In genomic region chr6:82925005-82925404, GRCm38 (mm10) we compare ENCODE assay signal across 16 mouse cellular contexts. TPM values are rescaled to one million over a fixed set of nuclear protein-coding genes. Genes with fewer than 3 reads are reported as not detected.
A peak's percentile ranks its signal among the peaks of the same experiment; 100 is the strongest.
DNase-seq lines count a peak whose midpoint lies in the region; ATAC-seq and TF ChIP-seq lines count a peak whose summit lies in the region.
"Had no signal": no experiment of that assay in that cellular context is flagged by ENCODE, and none has a peak within 500 bp of the region (broad histone marks: within the 10 kb centered on the region; RNA-seq: fewer than 3 reads in every experiment).

No protein-coding gene starts in this region.

- H3K9ac ChIP-seq in kidney, postnatal 0 days (ENCODE audit: low read depth, low read length), result no peak overlapping the region
- H3K9ac ChIP-seq in stomach, postnatal 0 days (ENCODE audit: low read length), result no peak overlapping the region
- H3K9ac ChIP-seq: neural tube, embryonic 12.5 days had no signal

- no peak overlapping the region for H3K4me2 ChIP-seq in kidney, postnatal 0 days (ENCODE audit: low read length)
- H3K4me2 ChIP-seq in stomach, postnatal 0 days (replicated peaks; ENCODE audit: low read depth), result no peak overlapping the region
- H3K4me2 ChIP-seq: neural tube, embryonic 12.5 days had no signal

- WGBS in cerebellum, adult 2 months, result 66% methylated on average over 3 of the region's 3 CpGs
- WGBS in kidney, postnatal 0 days, result 57% methylated on average over 3 of the region's 3 CpGs
- 52% methylated on average over 3 of the region's 3 CpGs for whole genome bisulfite sequencing in stomach, postnatal 0 days

- H3K27me3 ChIP-seq in cerebellum, adult 2 months (ENCODE audit: control insufficient read depth, insufficient read depth, low read length), result no peaks in the 10 kb centered on the region
- no peaks in the 10 kb centered on the region for H3K27me3 ChIP-seq in kidney, postnatal 0 days (ENCODE audit: insufficient read depth, low read length)
- H3K27me3 ChIP-seq in stomach, postnatal 0 days (ENCODE audit: control insufficient read depth, insufficient read depth, low read length), result no peaks in the 10 kb centered on the region
- H3K27me3 ChIP-seq: neural tube, embryonic 12.5 days had no signal

- no peak for DNase-seq in cerebellum, adult 2 months
- no peak for DNase-seq in cerebellum, adult 8-10 months
- DNase-seq in kidney, postnatal 0 days (ENCODE audit: low spot score), result no peak
- DNase-seq in kidney, postnatal 36 days, result no peak
- peak; percentile 39 for DNase-seq in thymus, postnatal 0 days (ENCODE audit: low spot score)
- no peak for DNase-seq in thymus, postnatal 25 days
- no peak for DNase-seq in stomach, postnatal 0 days (ENCODE audit: low spot score)
- DNase-seq in ovary, postnatal 10 days (ENCODE audit: low spot score), result no peak
- DNase-seq: adrenal gland, postnatal 10 days; heart, postnatal 4 days; kidney, adult 11 months; lung, postnatal 10 days; midbrain, embryonic 14.5 days; spleen, adult 18-20 months; thymus, adult 18-20 months had no signal

- H3K4me3 ChIP-seq in cerebellum, adult 2 months (replicated peaks; ENCODE audit: insufficient read depth, low read depth, low read length), result no peak overlapping the region
- no peak overlapping the region for H3K4me3 ChIP-seq in kidney, postnatal 0 days (replicated peaks; ENCODE audit: low read depth, low read length)
- no peak overlapping the region for H3K4me3 ChIP-seq in stomach, postnatal 0 days (ENCODE audit: low read depth, low read length)
- H3K4me3 ChIP-seq: neural tube, embryonic 12.5 days had no signal

- TF ChIP-seq POLR2A in cerebellum, adult 2 months (IDR thresholded peaks at IDR 0.05; ENCODE audit: borderline replicate concordance, insufficient read depth, low read length), result no peak

- peaks cover 15% of the 10 kb centered on the region for H3K4me1 ChIP-seq in cerebellum, adult 2 months (ENCODE audit: control insufficient read depth, insufficient read depth, low read length)
- no peaks in the 10 kb centered on the region for H3K4me1 ChIP-seq in kidney, postnatal 0 days (replicated peaks; ENCODE audit: insufficient read depth, low read length)
- H3K4me1 ChIP-seq in stomach, postnatal 0 days (replicated peaks; ENCODE audit: control insufficient read depth, insufficient read depth), result no peaks in the 10 kb centered on the region
- H3K4me1 ChIP-seq: neural tube, embryonic 12.5 days had no signal

- peak; percentile 37 for TF ChIP-seq CTCF in cerebellum, adult 2 months (IDR thresholded peaks at IDR 0.05; ENCODE audit: borderline replicate concordance, insufficient read depth, low read depth, low read length)
- TF ChIP-seq CTCF in kidney, postnatal 0 days (IDR thresholded peaks at IDR 0.05; ENCODE audit: low read depth), result peak; percentile 38
- peak; percentile 48 for TF ChIP-seq CTCF in stomach, postnatal 0 days (IDR thresholded peaks at IDR 0.05; ENCODE audit: low read depth)

- no peaks in the 10 kb centered on the region for H3K36me3 ChIP-seq in kidney, postnatal 0 days (ENCODE audit: insufficient read depth, low read length)
- H3K36me3 ChIP-seq in stomach, postnatal 0 days (ENCODE audit: control insufficient read depth, insufficient read depth, low read length), result no peaks in the 10 kb centered on the region

- no peaks in the 10 kb centered on the region for H3K9me3 ChIP-seq in kidney, postnatal 0 days (replicated peaks; ENCODE audit: low read length)
- no peaks in the 10 kb centered on the region for H3K9me3 ChIP-seq in stomach, postnatal 0 days (ENCODE audit: control insufficient read depth, low read length)
- H3K9me3 ChIP-seq: neural tube, embryonic 12.5 days had no signal

- H3K27ac ChIP-seq in cerebellum, adult 2 months (ENCODE audit: insufficient read depth, low read length), result no peak overlapping the region
- H3K27ac ChIP-seq in kidney, postnatal 0 days, result no peak overlapping the region
- H3K27ac ChIP-seq in stomach, postnatal 0 days (replicated peaks), result no peak overlapping the region
- H3K27ac ChIP-seq: neural tube, embryonic 12.5 days had no signal

- no peak for ATAC-seq in kidney, postnatal 0 days (replicated peaks; ENCODE audit: low FRiP score, low read depth)
- no peak for ATAC-seq in stomach, postnatal 0 days (ENCODE audit: low FRiP score, low TSS enrichment)

- TF ChIP-seq EP300 in stomach, postnatal 0 days (optimal IDR thresholded peaks at IDR 0.05), result no peak

RNA-seq across cellular contexts. Expression of gene Sema4f, which starts 14.6 kb away (rescaled TPM):
- polyA plus RNA-seq in cerebellum, adult 2 months (2012; rRNA removed), result 44.7 and 52.5 TPM in 2 replicates
- polyA plus RNA-seq in kidney, postnatal 0 days (2015; fragmentation: Nextera tagmentation; extraction: Ambion mirVana), result 0.41 and 0.50 TPM in 2 replicates
- 1.3 and 1.4 TPM in 2 replicates for polyA plus RNA-seq in thymus, postnatal 0 days (2015; fragmentation: Nextera tagmentation; extraction: Ambion mirVana)
- polyA plus RNA-seq in stomach, postnatal 0 days (2015; fragmentation: Nextera tagmentation; extraction: Ambion mirVana), result 0.58 and 0.67 TPM in 2 replicates

RNA-seq across cellular contexts. Expression of gene M1ap, which starts 21.7 kb away (rescaled TPM):
- 0.11 and 0.21 TPM in 2 replicates for polyA plus RNA-seq in cerebellum, adult 2 months (2012; rRNA removed)
- 0.32 and 0.34 TPM in 2 replicates for polyA plus RNA-seq in kidney, postnatal 0 days (2015; fragmentation: Nextera tagmentation; extraction: Ambion mirVana)
- 0.81 and 1.5 TPM in 2 replicates for polyA plus RNA-seq in thymus, postnatal 0 days (2015; fragmentation: Nextera tagmentation; extraction: Ambion mirVana)
- polyA plus RNA-seq in stomach, postnatal 0 days (2015; fragmentation: Nextera tagmentation; extraction: Ambion mirVana), result 0.08 and 0.28 TPM in 2 replicates
- polyA plus RNA-seq: neural tube, embryonic 12.5 days had no signal

Comparison
In these comparisons a context has a peak if more than half of its experiments do, and no peak if none do; other contexts are left out.
1. RNA of gene Sema4f, which starts 14.6 kb away (polyA plus RNA-seq): 44.7 to 52.5 TPM in cerebellum, adult 2 months; 1.3 to 1.4 TPM in thymus, postnatal 0 days, 0.58 to 0.67 TPM in stomach, postnatal 0 days and 0.41 to 0.50 TPM in kidney, postnatal 0 days; every median in the first group is over 10 times any median in the second.
2. Peak in every context shown above with its lines, with median percentiles within 50 percentile points of each other: CTCF ChIP-seq.